Mouse (Mus musculus) urinary bladder, postnatal 10 days (tissue): ENCODE measurements around the gene Miga1.
"Not testable (repeated sequence)": the region's sequence is repeated elsewhere in the genome, so short reads cannot be mapped to it uniquely, and the experiment has no call there.

Source experiments
- DNase-seq: peaks from one replicate; pipeline ENCODE4 v3.0.0; 2022; ENCODE audit warnings: low spot score

Gene Miga1

GRCm38 (mm10) chr3:152321765-152322547, 18.3 kb downstream of the Miga1 start:
- DNase-seq = no peak

- DNase-seq = no peak
These were observed 19.1 kb downstream of the Miga1 start for GRCm38 (mm10) chr3:152320972-152321645.

- DNase-seq = not testable (repeated sequence)
These were observed 23.6 kb downstream of the Miga1 start for GRCm38 (mm10) chr3:152316447-152317173.

GRCm38 (mm10) chr3:152315613-152316012, 24.6 kb downstream of the Miga1 start:
- DNase-seq = peak; percentile 45

- DNase-seq = not testable (repeated sequence)
These were observed 25.5 kb downstream of the Miga1 start for GRCm38 (mm10) chr3:152314666-152315065.

GRCm38 (mm10) chr3:152309250-152309645, 31.0 kb downstream of the Miga1 start:
- no peak for DNase-seq

GRCm38 (mm10) chr3:152308485-152309249, 31.5 kb downstream of the Miga1 start:
- no peak for DNase-seq

- DNase-seq = no peak
These were observed 34.2 kb downstream of the Miga1 start for GRCm38 (mm10) chr3:152305971-152306370.

GRCm38 (mm10) chr3:152305080-152305479, 35.1 kb downstream of the Miga1 start:
- DNase-seq = no peak

- DNase-seq = no peak
These were observed 36.0 kb downstream of the Miga1 start for GRCm38 (mm10) chr3:152304093-152304815.

- DNase-seq = no peak
These were observed 37.2 kb downstream of the Miga1 start for GRCm38 (mm10) chr3:152302991-152303390.

GRCm38 (mm10) chr3:152300376-152301337, 39.5 kb downstream of the Miga1 start:
- DNase-seq = no peak

- no peak for DNase-seq
These were observed 44.3 kb downstream of the Miga1 start for GRCm38 (mm10) chr3:152295896-152296295.

GRCm38 (mm10) chr3:152294400-152294799, 45.8 kb downstream of the Miga1 start:
- DNase-seq = no peak

GRCm38 (mm10) chr3:152293530-152294181, 46.6 kb downstream of the Miga1 start:
- DNase-seq = no peak

- no peak for DNase-seq
These were observed 48.3 kb downstream of the Miga1 start for GRCm38 (mm10) chr3:152291895-152292294.

- DNase-seq = no peak
These were observed 49.9 kb downstream of the Miga1 start for GRCm38 (mm10) chr3:152290175-152290798.

- no peak for DNase-seq
These were observed 51.5 kb downstream of the Miga1 start for GRCm38 (mm10) chr3:152288740-152289139.

- no peak for DNase-seq
These were observed 51.9 kb downstream of the Miga1 start for GRCm38 (mm10) chr3:152288276-152288675.
